Mouse (Mus musculus) c-Kit-positive CD71-positive TER-119-positive erythroid progenitor cells, embryonic 14.5 days (primary cell): ENCODE data around the gene Wdr93.

ENCODE experiments used
- DNase-seq: peaks from one replicate; pipeline ENCODE4 v3.0.0-alpha.2; 2013; ENCODE audit warnings: low spot score

Wdr93 gene

GRCm38 (mm10) chr7:79742659-79743536 is at the start of gene Wdr93, which contains the start of gene Pex11a:
Gene Wdr93 (plus strand): TSS chr7:79743163.
Gene Pex11a (minus strand): TSS chr7:79743131.
- peak; percentile 57 for DNase-seq

- no peak for DNase-seq
Observed at GRCm38 (mm10) chr7:79696495-79696894, 46.5 kb upstream of the Wdr93 start.

GRCm38 (mm10) chr7:79702755-79703154 is 40.2 kb upstream of the Wdr93 start:
- DNase-seq = no peak

GRCm38 (mm10) chr7:79705210-79705609 is 37.8 kb upstream of the Wdr93 start:
- DNase-seq = no peak

GRCm38 (mm10) chr7:79710130-79710607 is 32.8 kb upstream of the Wdr93 start:
- DNase-seq = no peak

- no peak for DNase-seq
Observed at GRCm38 (mm10) chr7:79710831-79711230, 32.1 kb upstream of the Wdr93 start.

- peak; percentile 59 for DNase-seq
Observed at GRCm38 (mm10) chr7:79715187-79715981, 27.6 kb upstream of the Wdr93 start, which contains the start of gene Kif7. Gene Kif7 (minus strand): TSS chr7:79715720.

- DNase-seq = no peak
Observed at GRCm38 (mm10) chr7:79721386-79721977, 21.5 kb upstream of the Wdr93 start.

GRCm38 (mm10) chr7:79727091-79727490 is 15.9 kb upstream of the Wdr93 start:
- peak; percentile 48 for DNase-seq

- DNase-seq = peak; percentile 66
Observed at GRCm38 (mm10) chr7:79728219-79728618, 14.7 kb upstream of the Wdr93 start.

- no peak for DNase-seq
Observed at GRCm38 (mm10) chr7:79729169-79729568, 13.8 kb upstream of the Wdr93 start.

GRCm38 (mm10) chr7:79729743-79730370 is 13.1 kb upstream of the Wdr93 start:
- DNase-seq = no peak

GRCm38 (mm10) chr7:79731438-79731837 is 11.5 kb upstream of the Wdr93 start:
- no peak for DNase-seq

- DNase-seq = no peak
Observed at GRCm38 (mm10) chr7:79732622-79733021, 10.3 kb upstream of the Wdr93 start, which contains the start of gene Plin1. Gene Plin1 (minus strand): TSS chr7:79732903.

- DNase-seq = no peak
Observed at GRCm38 (mm10) chr7:79734563-79734962, 8.4 kb upstream of the Wdr93 start.

GRCm38 (mm10) chr7:79736511-79736910 is 6.5 kb upstream of the Wdr93 start:
- no peak for DNase-seq

GRCm38 (mm10) chr7:79738913-79739312 is 4.0 kb upstream of the Wdr93 start:
- no peak for DNase-seq

- DNase-seq = no peak
Observed at GRCm38 (mm10) chr7:79740279-79740678, 2.7 kb upstream of the Wdr93 start.

GRCm38 (mm10) chr7:79742277-79742658 is 695 bp upstream of the Wdr93 start:
- no peak for DNase-seq

GRCm38 (mm10) chr7:79744051-79744450 is 1.1 kb downstream of the Wdr93 start:
- no peak for DNase-seq

GRCm38 (mm10) chr7:79744585-79744984 is 1.6 kb downstream of the Wdr93 start:
- DNase-seq = no peak

GRCm38 (mm10) chr7:79747659-79748058 is 4.7 kb downstream of the Wdr93 start:
- DNase-seq = no peak
